31 mouse cellular contexts compared by ENCODE assay signal in genomic region chr9:62232649-62233048, GRCm38 (mm10). TPM values are rescaled to one million over a fixed set of nuclear protein-coding genes. Genes with fewer than 3 reads are reported as not detected.
"Had no signal": no experiment of that assay in that cellular context is flagged by ENCODE, and none has a peak within 500 bp of the region (broad histone marks: within the 10 kb centered on the region; RNA-seq: fewer than 3 reads in every experiment).

No protein-coding gene starts in this region.

- ATAC-seq: liver, embryonic 12.5 days; midbrain, embryonic 13.5 days; midbrain, embryonic 16.5 days had no signal

- H3K27ac ChIP-seq: layer of hippocampus, adult 2 months; limb, embryonic 10.5 days; limb, embryonic 13.5 days; liver, embryonic 12.5 days; liver, embryonic 15.5 days; lung, embryonic 15.5 days; midbrain, embryonic 10.5 days; midbrain, embryonic 13.5 days; neural tube, embryonic 13.5 days; stomach, embryonic 15.5 days had no signal

- H3K4me3 ChIP-seq: layer of hippocampus, adult 2 months; limb, embryonic 10.5 days; limb, embryonic 13.5 days; liver, embryonic 12.5 days; liver, embryonic 15.5 days; lung, embryonic 15.5 days; megakaryocyte, embryonic 14.5 days; midbrain, embryonic 10.5 days; midbrain, embryonic 13.5 days; myocyte; neural tube, embryonic 13.5 days; stomach, embryonic 15.5 days had no signal

- H3K9ac ChIP-seq: limb, embryonic 13.5 days; liver, embryonic 12.5 days; liver, embryonic 15.5 days; lung, embryonic 15.5 days; midbrain, embryonic 13.5 days; neural tube, embryonic 13.5 days; stomach, embryonic 15.5 days had no signal

- H3K27me3 ChIP-seq: limb, embryonic 13.5 days; liver, embryonic 12.5 days; liver, embryonic 15.5 days; lung, embryonic 15.5 days; midbrain, embryonic 13.5 days; neural tube, embryonic 13.5 days; stomach, embryonic 15.5 days had no signal

- H3K36me3 ChIP-seq: limb, embryonic 10.5 days; limb, embryonic 13.5 days; liver, embryonic 12.5 days; liver, embryonic 15.5 days; lung, embryonic 15.5 days; midbrain, embryonic 10.5 days; midbrain, embryonic 13.5 days; neural tube, embryonic 13.5 days; stomach, embryonic 15.5 days had no signal

- H3K4me1 ChIP-seq: lung, embryonic 15.5 days had no signal

- DNase-seq: kidney, adult 2 months; kidney, postnatal 25 days; layer of hippocampus, adult 9-11 months; liver; lung, adult 18-20 months; lung, postnatal 10 days; lung, postnatal 36 days; retina, postnatal 1 day; right cerebral cortex, postnatal 25 days; spleen, adult 18-20 months; thymus, adult 2 months; thymus, postnatal 14 days; thymus, postnatal 4 days had no signal

- H3K9me3 ChIP-seq: limb, embryonic 10.5 days; limb, embryonic 13.5 days; liver, embryonic 12.5 days; liver, embryonic 15.5 days; lung, embryonic 15.5 days; midbrain, embryonic 10.5 days; midbrain, embryonic 13.5 days; neural tube, embryonic 13.5 days; stomach, embryonic 15.5 days had no signal

- H3K4me2 ChIP-seq: limb, embryonic 13.5 days; liver, embryonic 12.5 days; liver, embryonic 15.5 days; lung, embryonic 15.5 days; midbrain, embryonic 13.5 days; neural tube, embryonic 13.5 days; stomach, embryonic 15.5 days had no signal

RNA-seq across cellular contexts. Expression of gene Spesp1, which starts 49.4 kb away (rescaled TPM):
- total RNA-seq: left cerebral cortex, adult 18-20 months; left cerebral cortex, postnatal 25 days; monocyte, adult 5-6 weeks; neutrophil, adult 5-6 weeks had no signal
- polyA plus RNA-seq: kidney, adult 2 months; large intestine, adult 2 months; limb, embryonic 10.5 days; limb, embryonic 13.5 days; liver, embryonic 12.5 days; liver, embryonic 15.5 days; lung, embryonic 15.5 days; midbrain, embryonic 10.5 days; midbrain, embryonic 16.5 days; myocyte; neural tube, embryonic 13.5 days; stomach, embryonic 15.5 days had no signal
